Mouse (Mus musculus): ENCODE results near the gene Gm28038.

Gm28038 gene

DNA sequence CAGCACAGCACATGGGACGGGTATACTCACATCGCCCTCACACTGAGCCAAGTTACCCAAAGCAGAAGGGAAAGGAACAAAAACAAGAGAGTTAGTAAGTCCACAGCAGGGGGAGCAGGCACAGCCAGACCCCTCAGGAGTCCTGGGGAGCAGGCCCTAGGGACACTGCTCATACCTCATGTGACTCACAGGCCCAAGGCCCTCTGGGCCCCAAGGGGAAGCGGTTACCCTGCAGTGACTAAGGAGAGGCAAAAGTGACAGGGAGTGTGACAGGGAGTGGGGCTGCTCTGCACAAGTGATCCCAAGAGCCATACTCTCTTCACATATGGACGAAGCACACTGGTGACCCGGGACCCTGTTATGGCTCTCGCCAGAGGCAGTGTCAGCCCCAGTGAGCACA is 68.4 kb downstream of the Gm28038 start:
- no peak for DNase-seq (ENCODE audit: low spot score in 2 of 2)
